Mouse (Mus musculus) megakaryocyte, embryonic 14.5 days (primary cell): ENCODE data around the gene Ccdc151.

Experiments used
- FLI1 ChIP-seq: IDR thresholded peaks from 2 replicates; pipeline ENCODE4 v1.6.1; 2012; ENCODE audit warnings: low read length, inconsistent platforms, mixed read lengths
- GATA1 ChIP-seq: IDR thresholded peaks from 3 replicates; pipeline ENCODE4 v1.6.1; 2012; ENCODE audit warnings: mixed read lengths, low read length, inconsistent platforms, borderline replicate concordance

DNA sequence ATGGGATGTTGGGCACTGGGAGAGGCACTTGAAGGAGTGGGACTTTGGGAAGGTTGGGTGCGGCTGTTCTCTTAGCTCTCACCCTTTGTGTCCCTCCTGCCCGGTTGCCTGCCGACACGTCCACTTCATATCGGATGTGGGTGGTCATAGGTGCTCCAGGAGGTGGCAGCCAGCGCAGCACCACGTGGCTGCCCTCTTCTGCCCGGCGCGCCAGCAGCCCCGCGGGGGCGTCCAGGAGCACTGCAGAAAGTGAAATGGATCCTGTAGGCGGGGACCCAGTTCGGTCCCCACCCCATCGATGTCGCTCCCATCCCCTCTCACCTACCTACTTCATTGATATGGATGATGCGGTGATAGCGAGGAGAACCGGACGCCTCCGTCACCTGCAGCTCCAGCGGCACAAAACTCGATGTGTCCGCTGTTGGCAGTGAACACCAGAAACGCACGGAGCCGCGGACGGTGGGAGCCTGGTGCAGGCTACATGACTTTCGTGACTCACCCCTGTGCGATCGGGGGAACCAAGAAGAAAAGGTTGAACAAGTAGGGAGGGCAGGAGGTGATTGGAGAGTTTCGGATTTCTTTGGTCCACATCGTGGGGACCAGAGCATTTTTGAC, 41.0 kb downstream of the Ccdc151 start:
- TF ChIP-seq GATA1: no peak
- TF ChIP-seq FLI1: no peak
